Mouse (Mus musculus) stomach, postnatal 0 days (tissue): Measurements from ENCODE around the gene Ttll12.

Experiments used
- CTCF ChIP-seq: IDR thresholded peaks from 2 replicates; pipeline ENCODE4 v1.5.1; 2016; ENCODE audit warnings: antibody characterized with exemption, low read depth, mild to moderate bottlenecking, moderate library complexity
- EP300 ChIP-seq: optimal IDR thresholded peaks from 2 replicates; pipeline ENCODE3; 2016; ENCODE audit warnings: antibody characterized with exemption

DNA sequence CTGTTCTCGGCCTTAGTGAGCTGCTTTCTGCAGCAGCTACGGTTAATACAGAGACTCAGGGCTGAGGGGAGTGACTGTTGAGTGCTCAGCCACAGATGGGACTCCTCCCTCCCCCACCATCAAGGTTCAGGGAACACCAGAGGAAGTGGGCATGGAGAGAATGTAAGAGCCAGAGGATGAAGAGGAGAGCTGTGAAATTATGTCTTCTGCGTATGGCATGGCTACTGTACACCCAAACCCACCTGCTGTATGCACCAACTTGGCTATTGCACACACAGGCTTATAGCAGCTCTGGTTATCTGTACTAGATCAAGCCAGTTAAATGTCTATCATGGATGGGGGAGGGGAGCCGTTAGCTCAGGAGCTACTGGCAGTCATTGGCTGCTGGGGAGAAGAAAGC is 6.2 kb upstream of the Ttll12 start:
- no peak for TF ChIP-seq EP300
- TF ChIP-seq CTCF: no peak
